Mouse (Mus musculus) limb, embryonic 12.5 days (tissue): ENCODE data around the gene Nlrp3. TPM values are rescaled to one million over a fixed set of nuclear protein-coding genes. Genes with fewer than 3 reads are reported as not detected.
"Not testable (repeated sequence)": the region's sequence is repeated elsewhere in the genome, so short reads cannot be mapped to it uniquely, and the experiment has no call there.

Source experiments
- ATAC-seq: fragments of 200-750 bp; cut with Nextera tagmentation; 2 replicates; pipeline ENCODE4 v1.8.0; 2017; ENCODE audit warnings: low read depth, moderate TSS enrichment; ENCODE audit not compliant: insufficient number of reproducible peaks, insufficient read depth, low FRiP score, low TSS enrichment
- H3K27ac ChIP-seq: fragments of 300-500 bp; sonication (generic); 2 replicates; pipeline ENCODE4 v1.5.1; 2016; ENCODE audit warnings: mild to moderate bottlenecking, moderate library complexity
- H3K27me3 ChIP-seq: fragments of 300-500 bp; sonication (generic); 2 replicates; pipeline ENCODE4 v1.6.1; 2016; ENCODE audit warnings: mild to moderate bottlenecking, moderate library complexity
- H3K36me3 ChIP-seq: fragments of 300-500 bp; sonication (generic); 2 replicates; pipeline ENCODE4 v1.6.1; 2016; ENCODE audit warnings: mild to moderate bottlenecking, moderate library complexity
- H3K4me1 ChIP-seq: fragments of 300-500 bp; sonication (generic); replicated peaks from 2 replicates; pipeline ENCODE4 v1.6.1; 2016
- H3K4me2 ChIP-seq: fragments of 300-500 bp; sonication (generic); 2 replicates; pipeline ENCODE4 v1.6.1; 2016; ENCODE audit warnings: mild to moderate bottlenecking, moderate library complexity
- H3K4me3 ChIP-seq: fragments of 300-500 bp; sonication (generic); replicated peaks from 2 replicates; pipeline ENCODE4 v1.5.1; 2016; ENCODE audit warnings: mild to moderate bottlenecking
- H3K9ac ChIP-seq: fragments of 300-500 bp; sonication (generic); replicated peaks from 2 replicates; pipeline ENCODE4 v1.6.1; 2016; ENCODE audit warnings: mild to moderate bottlenecking, moderate library complexity
- H3K9me3 ChIP-seq: fragments of 300-500 bp; sonication (generic); 2 replicates; pipeline ENCODE4 v1.6.1; 2016; ENCODE audit warnings: mild to moderate bottlenecking, moderate library complexity
- WGBS: fragments of 180-500 bp; shearing (Covaris S2); methylation state at CpG from one replicate; pipeline ENCODE4 v1.1.7; 2016; 5-methylcytosine and 5-hydroxymethylcytosine counted together
- polyA plus RNA-seq: library from polyadenylated mRNA; unstranded; fragments of >200 nt; fragmentation: Nextera tagmentation; extraction: Ambion mirVana; gene quantifications from 2 replicates; pipeline ENCODE4 v1.2.1, GENCODE M21; 2016

Nlrp3 gene
- polyA plus RNA-seq, 1 experiment from 2014 or later, result not detected

DNA sequence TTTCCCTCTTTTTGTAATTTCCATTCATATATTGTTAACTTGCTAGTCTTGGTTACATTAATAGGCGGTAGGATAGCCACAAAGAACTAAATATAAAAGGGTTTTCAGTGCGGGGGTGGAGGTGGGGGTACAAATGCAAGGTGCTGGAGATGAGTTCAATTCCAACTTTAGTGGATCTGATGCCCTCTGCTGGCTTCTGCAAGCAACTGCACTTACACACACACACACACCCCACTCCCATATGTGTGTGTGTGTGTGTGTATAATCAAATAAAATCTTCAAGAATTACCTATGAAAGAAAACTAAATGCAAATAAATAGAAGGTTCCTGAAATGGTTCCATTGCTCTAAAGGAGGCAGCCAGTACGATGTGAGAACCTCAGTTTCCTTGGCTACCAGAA, 27.9 kb downstream of the Nlrp3 start:
- no peak for ATAC-seq
- WGBS, result 67% methylated on average over 3 of the region's 3 CpGs
- H3K27ac ChIP-seq, result no peak overlapping the region
- H3K9ac ChIP-seq, result no peak overlapping the region
- no peaks in the 10 kb centered on the region for H3K9me3 ChIP-seq
- H3K36me3 ChIP-seq, result no peaks in the 10 kb centered on the region
- no peak overlapping the region for H3K4me3 ChIP-seq
- H3K4me2 ChIP-seq, result no peak overlapping the region
- H3K27me3 ChIP-seq, result peaks cover 22% of the 10 kb centered on the region
- no peaks in the 10 kb centered on the region for H3K4me1 ChIP-seq

DNA sequence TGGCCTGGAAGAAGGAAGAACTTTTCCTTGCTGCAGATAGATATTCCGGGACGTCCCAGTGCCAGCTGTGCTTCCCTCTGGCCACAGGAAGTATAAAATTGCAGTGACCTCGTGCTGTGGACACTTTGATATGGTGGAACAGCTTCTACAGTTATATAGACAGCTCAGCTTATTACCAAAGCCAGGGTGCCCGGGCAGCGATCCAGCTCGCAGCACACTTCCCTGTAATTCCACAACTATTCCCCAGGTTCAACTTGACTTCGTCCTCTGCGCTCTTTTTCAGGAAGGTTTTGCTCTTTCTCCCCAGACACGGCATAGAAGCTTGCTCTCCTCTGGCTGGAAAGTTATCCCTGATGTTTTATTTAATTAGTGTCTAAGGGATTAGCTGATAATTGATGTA, 34.4 kb downstream of the Nlrp3 start:
- H3K4me3 ChIP-seq, result no peak overlapping the region
- H3K4me2 ChIP-seq, result no peak overlapping the region
- H3K4me1 ChIP-seq, result no peaks in the 10 kb centered on the region
- H3K27me3 ChIP-seq, result peaks cover 24% of the 10 kb centered on the region
- H3K36me3 ChIP-seq, result no peaks in the 10 kb centered on the region
- no peak overlapping the region for H3K9ac ChIP-seq
- no peaks in the 10 kb centered on the region for H3K9me3 ChIP-seq
- WGBS, result 53% methylated on average over 9 of the region's 9 CpGs
- ATAC-seq, result no peak
- H3K27ac ChIP-seq, result no peak overlapping the region

DNA sequence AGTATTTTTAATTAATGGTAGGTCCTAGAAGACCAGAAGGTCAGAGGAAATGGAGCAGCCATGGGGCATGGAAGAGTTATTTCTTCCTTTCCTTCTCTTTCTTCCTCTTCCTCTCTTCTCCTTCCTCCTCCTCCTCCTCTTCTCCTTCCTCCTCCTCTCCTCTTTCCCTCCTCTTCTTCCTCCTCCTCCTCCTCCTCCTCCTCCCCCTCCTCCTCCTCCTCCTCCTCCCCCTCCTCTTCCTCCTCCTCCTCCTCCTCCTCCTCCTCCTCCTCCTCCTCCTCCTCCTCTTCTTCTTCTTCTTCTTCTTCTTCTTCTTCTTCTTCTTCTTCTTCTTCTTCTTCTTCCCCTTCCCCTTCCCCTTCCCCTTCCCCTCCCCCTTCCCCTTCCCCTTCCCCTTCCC, 34.8 kb downstream of the Nlrp3 start, which contains the start of gene Olfr222:
Olfr222 (minus strand) TSS at position 101 of the 400 bp plus-strand sequence.
- H3K4me3 ChIP-seq, H3K9ac ChIP-seq, H3K9me3 ChIP-seq, H3K4me2 ChIP-seq, H3K27ac ChIP-seq, ATAC-seq, H3K36me3 ChIP-seq, H3K4me1 ChIP-seq: not testable (repeated sequence)
- H3K27me3 ChIP-seq, result peaks cover 20% of the 10 kb centered on the region

DNA sequence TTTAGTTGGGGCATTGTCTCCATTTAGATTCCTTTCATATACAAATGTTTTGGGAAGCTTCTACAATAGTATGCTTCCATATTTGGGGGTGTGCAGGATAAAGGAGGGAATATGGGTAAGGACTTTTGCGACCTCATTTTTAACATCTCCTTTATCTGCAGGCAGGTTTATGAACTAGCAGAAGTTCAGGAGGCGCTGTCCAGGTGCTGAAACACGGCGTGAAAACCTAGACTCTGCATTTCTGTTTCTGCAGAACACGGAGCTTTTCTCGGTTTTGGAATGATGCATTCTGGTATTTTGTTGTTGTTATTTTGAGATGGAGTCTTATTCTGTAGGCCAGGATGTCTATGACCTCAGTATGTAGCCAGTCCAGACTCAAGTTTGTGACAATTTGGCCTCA, 43.2 kb downstream of the Nlrp3 start:
- H3K36me3 ChIP-seq, result no peaks in the 10 kb centered on the region
- H3K4me1 ChIP-seq, result no peaks in the 10 kb centered on the region
- no peaks in the 10 kb centered on the region for H3K27me3 ChIP-seq
- WGBS, result 30% methylated on average over 6 of the region's 6 CpGs
- H3K9ac ChIP-seq, result no peak overlapping the region
- H3K27ac ChIP-seq, result no peak overlapping the region
- no peak overlapping the region for H3K4me3 ChIP-seq
- ATAC-seq, result no peak
- H3K9me3 ChIP-seq, result no peaks in the 10 kb centered on the region
- no peak overlapping the region for H3K4me2 ChIP-seq

DNA sequence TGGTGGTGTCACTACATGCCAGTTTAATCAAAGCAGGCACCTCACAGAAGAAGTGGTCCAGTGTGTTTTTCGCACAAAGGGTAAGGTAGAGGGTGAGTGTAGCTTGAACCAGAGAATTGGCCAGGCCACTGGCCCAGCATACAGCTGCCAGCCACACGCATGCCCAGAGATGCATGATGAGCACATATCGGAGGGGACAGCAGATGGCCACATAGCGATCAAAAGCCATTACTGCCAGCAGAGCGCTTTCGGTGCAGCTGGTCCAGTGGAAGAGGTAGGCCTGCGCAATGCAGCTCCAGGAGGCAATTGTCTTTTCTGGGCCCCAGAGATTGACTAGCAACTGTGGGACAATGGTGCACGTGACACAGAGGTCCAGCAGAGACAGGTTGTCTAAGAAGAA, 48.1 kb downstream of the Nlrp3 start:
- H3K36me3 ChIP-seq, result no peaks in the 10 kb centered on the region
- no peak overlapping the region for H3K4me2 ChIP-seq
- H3K9ac ChIP-seq, result no peak overlapping the region
- H3K9me3 ChIP-seq, result no peaks in the 10 kb centered on the region
- H3K27me3 ChIP-seq, result no peaks in the 10 kb centered on the region
- no peak overlapping the region for H3K27ac ChIP-seq
- WGBS, result 88% methylated on average over 8 of the region's 8 CpGs
- ATAC-seq, result no peak
- H3K4me1 ChIP-seq, result no peaks in the 10 kb centered on the region
- no peak overlapping the region for H3K4me3 ChIP-seq

DNA sequence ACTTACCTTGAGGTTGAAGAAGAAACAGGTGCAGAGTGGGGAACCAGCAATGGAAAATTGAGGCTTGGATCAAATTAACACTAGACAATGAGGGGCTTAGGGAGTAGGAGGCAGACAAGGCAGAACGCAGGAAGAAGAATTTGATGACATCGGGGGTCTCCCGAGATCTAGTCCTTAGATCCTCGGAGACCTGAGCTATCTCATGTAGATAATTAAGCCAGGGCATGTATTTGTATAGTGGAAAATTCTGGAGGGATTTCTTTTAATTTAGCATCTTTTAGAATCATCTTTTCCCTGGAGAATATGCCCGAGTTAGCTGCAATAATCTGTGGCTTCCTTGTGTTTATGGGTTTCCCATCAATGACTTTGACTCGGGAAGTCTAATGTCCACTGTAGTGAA, 51.8 kb downstream of the Nlrp3 start, which contains the start of gene Olfr223:
Olfr223 (minus strand) TSS at position 101 of the 400 bp plus-strand sequence.
- Histone ChIP-seq H3K9me3 (no peaks in the 10 kb centered on the region), H3K36me3 (no peaks in the 10 kb centered on the region), H3K4me3 (no peak within 1 kb of the TSS), H3K4me2 (no peak within 1 kb of the TSS), H3K27ac (no peak within 1 kb of the TSS), H3K9ac (no peak within 1 kb of the TSS), H3K4me1 (no peaks in the 10 kb centered on the region), H3K27me3 (no peaks in the 10 kb centered on the region)
- 84% methylated on average over 6 of the region's 6 CpGs for WGBS
- ATAC-seq, result no peak

DNA sequence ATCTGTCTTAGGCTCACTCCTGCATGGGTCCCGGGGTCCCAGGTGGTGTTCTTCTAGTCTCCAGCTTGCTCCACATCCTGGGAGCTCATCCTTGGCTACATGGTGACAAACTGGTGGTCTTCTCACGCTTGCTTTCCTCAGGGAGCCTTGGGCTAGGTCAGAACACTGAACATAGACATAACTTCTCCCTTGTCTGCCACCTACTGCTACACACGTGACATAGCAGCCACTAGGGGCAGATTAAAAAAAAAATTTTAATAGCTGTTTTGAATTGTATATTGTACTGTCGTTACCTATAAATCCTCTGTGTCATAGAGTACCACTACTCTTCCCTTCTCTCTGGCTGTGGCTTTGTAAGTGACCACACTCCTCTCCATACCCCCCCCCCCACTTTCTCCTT, 54.7 kb downstream of the Nlrp3 start:
- H3K4me3 ChIP-seq, result no peak overlapping the region
- no peak for ATAC-seq
- no peaks in the 10 kb centered on the region for H3K36me3 ChIP-seq
- H3K27ac ChIP-seq, result no peak overlapping the region
- 45% methylated on average over 4 of the region's 4 CpGs for WGBS
- H3K4me1 ChIP-seq, result no peaks in the 10 kb centered on the region
- H3K4me2 ChIP-seq, result no peak overlapping the region
- H3K9ac ChIP-seq, result no peak overlapping the region
- H3K27me3 ChIP-seq, result no peaks in the 10 kb centered on the region
- no peaks in the 10 kb centered on the region for H3K9me3 ChIP-seq

DNA sequence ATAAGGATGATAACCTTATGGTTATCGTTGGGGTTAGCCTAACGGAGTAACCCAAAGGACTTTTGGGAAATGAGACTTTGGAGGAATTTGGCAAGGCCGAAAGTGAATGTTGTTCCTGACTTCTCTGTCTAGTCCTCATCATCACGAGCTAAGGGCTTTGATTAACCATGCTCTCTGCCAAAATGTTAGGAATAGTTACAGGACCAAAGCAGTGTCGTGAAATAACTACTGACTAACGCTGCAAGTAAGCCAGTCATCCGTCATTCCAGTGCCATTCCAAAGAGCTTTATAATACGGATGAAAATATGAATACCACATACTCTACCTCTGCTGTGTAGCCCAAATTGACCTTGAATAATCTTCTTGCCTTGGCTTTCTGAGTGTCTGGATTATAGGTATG, 55.6 kb downstream of the Nlrp3 start:
- no peak overlapping the region for H3K4me2 ChIP-seq
- no peaks in the 10 kb centered on the region for H3K27me3 ChIP-seq
- no peaks in the 10 kb centered on the region for H3K9me3 ChIP-seq
- H3K4me3 ChIP-seq, result no peak overlapping the region
- no peaks in the 10 kb centered on the region for H3K4me1 ChIP-seq
- H3K36me3 ChIP-seq, result no peaks in the 10 kb centered on the region
- WGBS, result 84% methylated on average over 8 of the region's 8 CpGs
- H3K9ac ChIP-seq, result no peak overlapping the region
- H3K27ac ChIP-seq, result no peak overlapping the region
- ATAC-seq, result no peak

DNA sequence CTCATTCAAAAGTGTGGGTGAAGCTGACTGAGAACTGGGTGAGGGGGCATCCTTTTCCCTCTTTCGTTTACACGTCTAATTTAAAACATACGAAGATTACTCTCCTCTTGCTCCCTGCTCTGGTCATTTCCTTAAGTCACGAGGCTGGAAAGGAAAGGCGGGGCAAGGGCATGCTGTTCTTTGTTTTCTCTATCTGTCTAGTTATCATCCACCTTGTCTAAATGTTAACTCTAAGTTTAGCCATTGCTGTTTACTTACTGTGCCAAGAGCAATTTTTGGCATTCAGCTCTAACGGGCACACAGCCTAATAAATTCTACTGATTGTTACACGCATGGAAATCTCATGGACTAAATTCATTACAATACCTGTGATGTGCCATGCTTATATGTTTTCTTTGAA, 57.8 kb downstream of the Nlrp3 start:
- no peak overlapping the region for H3K4me3 ChIP-seq
- 55% methylated on average over 7 of the region's 7 CpGs for WGBS
- no peaks in the 10 kb centered on the region for H3K4me1 ChIP-seq
- no peak for ATAC-seq
- H3K27ac ChIP-seq, result no peak overlapping the region
- H3K9me3 ChIP-seq, result no peaks in the 10 kb centered on the region
- H3K27me3 ChIP-seq, result 0 out of 2 replicates have a peak, but pooled peaks cover 3% of the 10 kb centered on the region
- no peak overlapping the region for H3K4me2 ChIP-seq
- H3K9ac ChIP-seq, result no peak overlapping the region
- H3K36me3 ChIP-seq, result no peaks in the 10 kb centered on the region

DNA sequence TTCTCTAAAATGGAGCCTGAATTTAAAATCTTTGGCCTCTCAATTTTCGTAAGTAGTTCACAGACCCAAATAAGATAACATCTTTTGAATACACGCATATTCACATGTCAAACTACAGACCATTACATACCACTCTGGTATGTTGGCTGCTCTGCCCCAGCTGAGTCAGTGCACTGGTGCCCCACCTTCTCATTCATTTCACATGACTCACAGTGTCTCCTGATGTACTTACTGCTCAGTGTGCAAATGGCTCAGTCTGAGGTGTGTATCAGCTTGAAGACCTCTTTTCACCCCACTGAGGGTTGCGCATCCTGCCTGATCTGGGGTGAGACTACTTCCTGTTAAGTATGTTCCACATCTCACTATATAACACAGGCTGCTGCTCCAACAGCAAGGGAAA, 59.5 kb downstream of the Nlrp3 start:
- H3K27ac ChIP-seq, result no peak overlapping the region
- ATAC-seq, result no peak

DNA sequence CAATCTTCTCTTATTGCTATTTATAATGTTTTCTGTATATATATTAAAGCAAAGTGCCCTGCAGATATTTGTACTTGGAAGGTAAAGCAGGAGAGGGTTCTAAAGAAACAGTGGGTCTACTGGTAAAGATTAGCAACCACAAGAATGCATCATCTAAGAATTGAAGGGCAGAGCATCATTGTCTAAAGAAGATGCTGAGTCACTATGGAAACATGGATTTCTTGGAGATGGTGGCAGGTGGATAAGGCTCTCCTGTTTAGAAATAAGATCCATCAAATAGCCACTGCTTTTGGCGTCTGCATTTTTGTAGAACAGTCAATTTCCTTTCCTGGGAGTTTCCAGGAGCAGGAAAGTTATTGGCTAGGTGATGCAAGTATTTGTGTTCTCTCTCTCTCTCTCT, 60.9 kb downstream of the Nlrp3 start:
- no peak for ATAC-seq
- Histone ChIP-seq H3K4me2 (no peak overlapping the region), H3K9me3 (no peaks in the 10 kb centered on the region), H3K9ac (no peak overlapping the region), H3K27me3 (0 out of 2 replicates have a peak, but pooled peaks cover 3% of the 10 kb centered on the region), H3K27ac (no peak overlapping the region), H3K36me3 (no peaks in the 10 kb centered on the region), H3K4me3 (no peak overlapping the region), H3K4me1 (no peaks in the 10 kb centered on the region)
- 59% methylated on average over 1 of the region's 1 CpGs for WGBS

More for the DNA sequence above, 59.5 kb downstream of the Nlrp3 start:
- H3K4me2 ChIP-seq, result no peak overlapping the region
- H3K36me3 ChIP-seq, result no peaks in the 10 kb centered on the region
- H3K9me3 ChIP-seq, result no peaks in the 10 kb centered on the region
- H3K27me3 ChIP-seq, result 0 out of 2 replicates have a peak, but pooled peaks cover 3% of the 10 kb centered on the region
- no peak overlapping the region for H3K9ac ChIP-seq
- no peaks in the 10 kb centered on the region for H3K4me1 ChIP-seq
- no peak overlapping the region for H3K4me3 ChIP-seq
- WGBS, result 89% methylated on average over 3 of the region's 3 CpGs

DNA sequence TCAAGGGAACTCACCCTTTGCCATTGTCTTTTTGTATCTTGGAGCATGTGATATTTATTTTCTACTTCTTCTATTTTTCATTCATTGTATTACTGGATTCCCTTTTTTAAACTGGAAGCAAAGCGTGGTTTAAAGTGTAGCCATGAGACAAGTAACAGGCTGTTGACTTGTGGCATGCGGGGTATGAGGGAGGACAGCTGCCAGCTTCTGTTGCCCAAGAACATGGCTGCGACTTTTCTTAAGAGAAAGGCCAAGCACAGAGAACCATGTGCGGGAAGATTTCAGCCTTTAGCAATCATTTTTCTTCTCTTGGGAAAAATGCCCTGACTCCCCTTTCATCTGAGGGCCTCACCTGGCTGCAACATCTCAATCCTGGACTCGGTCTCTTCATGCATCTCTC, 70.3 kb downstream of the Nlrp3 start:
- no peak overlapping the region for H3K27ac ChIP-seq
- H3K36me3 ChIP-seq, result no peaks in the 10 kb centered on the region
- no peaks in the 10 kb centered on the region for H3K27me3 ChIP-seq
- no peak for ATAC-seq
- no peak overlapping the region for H3K4me2 ChIP-seq
- H3K9me3 ChIP-seq, result no peaks in the 10 kb centered on the region
- H3K4me1 ChIP-seq, result no peaks in the 10 kb centered on the region
- no peak overlapping the region for H3K9ac ChIP-seq
- WGBS, result 81% methylated on average over 5 of the region's 5 CpGs
- H3K4me3 ChIP-seq, result no peak overlapping the region
